Mouse (Mus musculus): Measurements from ENCODE around the gene Misp.

DNA sequence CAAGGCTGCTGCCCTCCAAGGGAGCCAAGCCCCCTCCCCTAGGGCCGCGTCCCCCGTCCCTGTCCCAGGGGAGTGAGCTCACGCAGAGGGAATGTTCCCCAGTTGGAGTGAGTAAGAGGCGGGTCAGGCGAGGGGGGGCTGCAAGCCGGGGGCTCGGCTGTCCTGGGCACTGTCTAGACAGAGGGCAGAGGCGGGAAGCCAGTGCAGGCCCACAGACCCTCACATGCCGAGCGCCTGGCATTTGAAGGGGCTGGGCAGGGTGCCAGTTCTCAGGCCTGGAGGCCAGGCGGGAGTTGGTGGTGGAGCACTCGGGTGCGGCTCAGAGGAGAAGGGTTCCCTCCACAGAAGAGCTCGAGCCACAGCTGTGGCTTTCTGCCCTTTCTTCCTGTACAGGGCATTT, 42.8 kb upstream of the Misp start:
- TF ChIP-seq CTCF (IDR thresholded peaks at IDR 0.05; ENCODE audit: control insufficient read depth, insufficient read depth, low read length): no peak
- no peak for TF ChIP-seq POLR2A (IDR thresholded peaks at IDR 0.05; ENCODE audit: borderline replicate concordance, control insufficient read depth, low read depth, low read length)
